Mouse (Mus musculus) Patski (cell line): ENCODE measurements at regions not wholly inside any gene's neighbourhood (a gene's known extent, or its start where the extent isn't known, plus 50 kb on each side); places are given as distances from the start of the nearest gene placed in this dataset.
A peak's percentile ranks its signal among the peaks of the same experiment; 100 is the strongest.
"Not testable (repeated sequence)": the region's sequence is repeated elsewhere in the genome, so short reads cannot be mapped to it uniquely, and the experiment has no call there.

Source experiments
- ATAC-seq: fragments of 100-300 bp; one replicate; pipeline ENCODE4 v1.8.0; 2021
- CTCF ChIA-PET: fragments of 350-600 bp; sonication (Branson Sonifier 250); formaldehyde crosslinking; loops from one replicate; lab custom pipeline; 2022; ENCODE audit warnings: inconsistent platforms; lab: Charles Lee
- POLR2A ChIA-PET: fragments of 350-600 bp; sonication (Branson Sonifier 250); formaldehyde crosslinking; loops from one replicate; lab custom pipeline; 2022; ENCODE audit warnings: antibody characterized with exemption, inconsistent platforms; lab: Charles Lee
- DNase-seq: peaks from one replicate; pipeline ENCODE4 v3.0.0-alpha.2; 2011; ENCODE audit warnings: low read depth, low spot score
- H3K27me3 ChIP-seq: fragments of 371-371 bp; one replicate; pipeline ENCODE4 v1.5.1; 2021
- CTCF ChIP-seq: fragments of 100-300 bp; IDR thresholded peaks from one replicate; pipeline ENCODE4 v1.5.1; 2021
- in situ Hi-C: fragments of 300-500 bp; cut with MboI; formaldehyde crosslinking; loops from 3 replicates; pipeline ENCODE4 v1.11.1; 2018; ENCODE audit warnings: low pct_unique_long_range_greater_than_20kb, mixed read lengths

DNA sequence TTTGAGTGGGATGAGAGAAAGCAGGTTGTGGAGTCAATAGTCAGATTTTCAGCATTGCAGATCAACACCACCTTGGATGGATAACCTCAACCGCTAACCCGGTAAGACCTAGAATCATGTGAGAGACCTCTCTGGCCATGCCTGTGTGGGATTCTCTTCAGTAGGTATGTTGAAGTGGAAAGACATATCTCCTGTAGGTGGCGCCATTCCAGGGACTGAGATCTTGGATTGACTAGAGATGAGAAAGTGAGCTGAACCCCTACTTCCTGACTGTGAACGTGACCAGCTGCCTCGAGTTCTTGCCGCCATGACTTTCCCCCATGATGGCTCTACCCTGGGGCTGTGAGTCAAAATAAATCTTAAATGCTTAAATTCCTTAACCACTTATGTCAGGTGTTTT, 102.7 kb downstream of the Eva1a start:
- peaks cover 6% of the 10 kb centered on the region for H3K27me3 ChIP-seq
- ChIA-PET CTCF (interaction anchor here (1.1 to 2.0 kb wide), 4 partner anchors 8 to 259 kb away, joined by 3 to 7 read pairs (median 3); partner anchors contain the start of gene Tacr1), POLR2A (no interaction called here)
- in situ Hi-C loops = no loop called here
- TF ChIP-seq CTCF = peak; percentile 37
- DNase-seq (no peak), ATAC-seq (no peak)

DNA sequence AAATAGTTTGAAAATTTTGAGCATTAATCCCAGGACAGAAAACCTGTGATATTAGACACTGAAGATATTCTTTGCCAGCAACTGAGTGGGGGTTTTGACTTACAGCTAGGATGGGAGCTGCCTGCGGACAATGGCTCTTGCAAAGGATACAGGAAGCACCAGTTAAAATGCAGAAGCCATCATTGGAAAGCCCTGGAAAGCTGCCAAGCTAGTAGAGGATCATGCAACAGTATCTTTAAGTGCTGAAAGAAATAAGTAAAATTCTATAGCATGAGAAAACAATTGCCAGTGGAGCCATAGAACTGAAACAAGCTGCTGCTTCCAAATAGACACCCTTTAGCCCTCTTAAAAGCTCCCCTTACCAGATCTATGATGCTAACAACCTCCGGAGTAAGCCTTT, 109.2 kb downstream of the Eva1a start:
- no peak for TF ChIP-seq CTCF
- ChIA-PET CTCF (interaction anchor here (2.6 kb wide), 1 partner anchor 12 kb away, joined by 7 read pairs; no protein-coding TSS in a partner anchor), POLR2A (no interaction called here)
- H3K27me3 ChIP-seq = peaks cover 6% of the 10 kb centered on the region
- no peak for ATAC-seq
- in situ Hi-C loops = no loop called here
- DNase-seq = no peak

DNA sequence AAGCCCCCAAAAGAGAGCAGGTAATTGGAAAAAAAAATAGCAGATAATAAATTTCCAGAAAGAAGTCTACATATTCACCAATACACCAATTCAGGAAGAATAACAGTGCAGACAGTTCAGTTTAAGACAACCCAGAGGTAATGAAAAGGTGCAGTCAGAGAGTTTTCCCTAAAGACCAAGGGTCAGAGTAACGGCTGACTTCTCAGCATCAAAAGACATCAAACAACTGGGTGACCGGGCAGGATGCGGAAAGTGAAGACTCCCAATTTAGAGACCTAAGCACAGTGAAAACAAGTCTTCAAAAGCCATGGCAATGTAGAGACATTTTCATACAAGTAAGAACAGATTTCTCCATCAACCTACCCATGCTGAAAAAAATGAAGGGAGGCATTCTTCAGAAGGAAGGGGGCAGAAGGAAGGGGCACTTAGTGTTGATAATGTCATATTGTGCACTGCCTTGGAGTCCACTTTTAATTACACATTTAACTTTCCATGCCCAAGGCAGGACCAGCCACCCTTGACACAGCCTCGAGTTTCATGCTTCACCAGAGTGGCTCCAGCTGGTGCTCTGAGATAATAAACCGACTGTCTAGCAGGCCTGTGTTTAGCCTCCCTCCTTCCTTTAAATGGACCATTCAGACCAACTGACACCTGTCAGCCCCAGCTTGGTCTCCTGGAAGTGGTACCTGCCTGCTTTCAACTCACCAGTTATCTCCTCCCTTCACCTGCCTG, 129.7 kb downstream of the Eva1a start:
- H3K27me3 ChIP-seq = peaks cover 4% of the 10 kb centered on the region
- no peak for TF ChIP-seq CTCF
- DNase-seq = no peak
- POLR2A ChIA-PET = no interaction called here
- CTCF ChIA-PET = no interaction called here
- ATAC-seq = no peak
- in situ Hi-C loops = no loop called here

DNA sequence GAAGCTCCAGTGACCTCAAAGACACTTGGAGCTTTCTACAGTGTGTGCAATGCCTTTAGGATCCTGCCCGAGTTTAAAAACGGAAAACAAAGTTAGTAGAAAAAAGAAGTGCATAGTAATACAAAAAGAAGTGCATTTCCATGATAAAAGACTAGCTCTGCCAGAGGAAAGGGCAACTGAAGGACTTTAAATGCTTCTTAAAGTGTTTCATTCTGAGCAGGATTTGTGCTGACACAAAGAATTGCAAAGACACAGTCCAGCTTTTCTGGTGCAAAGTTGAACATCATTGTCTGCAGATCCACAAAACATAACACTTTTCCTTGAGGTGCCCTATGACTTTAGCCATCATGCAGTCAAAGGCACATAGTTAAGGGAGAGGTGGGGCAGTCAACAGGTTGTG, 134.1 kb downstream of the Eva1a start:
- ATAC-seq (no peak), DNase-seq (no peak)
- CTCF ChIA-PET = no interaction called here
- no peak for TF ChIP-seq CTCF
- POLR2A ChIA-PET = no interaction called here
- peaks cover 4% of the 10 kb centered on the region for H3K27me3 ChIP-seq
- in situ Hi-C loops = no loop called here

DNA sequence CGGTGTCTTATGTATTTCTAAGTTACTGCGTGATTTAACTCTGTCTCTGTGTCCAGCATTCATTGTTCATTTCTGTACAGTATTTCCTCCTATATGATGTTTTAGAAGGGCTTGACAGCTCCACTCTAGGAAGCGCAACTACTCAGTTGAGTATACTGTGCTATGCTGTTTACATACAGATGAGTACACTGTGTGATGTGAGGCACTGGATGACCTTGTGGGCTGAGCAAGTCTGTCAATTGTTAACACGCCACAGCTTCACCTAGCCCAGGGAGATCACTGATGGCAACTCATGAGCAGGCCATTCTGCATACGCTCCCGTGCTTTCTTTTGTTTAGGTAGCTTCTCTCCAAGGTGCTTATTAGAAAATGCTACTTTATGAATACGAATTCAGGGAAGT, 159.3 kb downstream of the Eva1a start:
- TF ChIP-seq CTCF = no peak
- H3K27me3 ChIP-seq = peaks cover 10% of the 10 kb centered on the region
- POLR2A ChIA-PET = interaction anchor here (0.7 kb wide), 1 partner anchor 46 kb away, joined by 3 read pairs; no protein-coding TSS in a partner anchor
- CTCF ChIA-PET = no interaction called here
- in situ Hi-C loops = no loop called here
- ATAC-seq = no peak
- no peak for DNase-seq

DNA sequence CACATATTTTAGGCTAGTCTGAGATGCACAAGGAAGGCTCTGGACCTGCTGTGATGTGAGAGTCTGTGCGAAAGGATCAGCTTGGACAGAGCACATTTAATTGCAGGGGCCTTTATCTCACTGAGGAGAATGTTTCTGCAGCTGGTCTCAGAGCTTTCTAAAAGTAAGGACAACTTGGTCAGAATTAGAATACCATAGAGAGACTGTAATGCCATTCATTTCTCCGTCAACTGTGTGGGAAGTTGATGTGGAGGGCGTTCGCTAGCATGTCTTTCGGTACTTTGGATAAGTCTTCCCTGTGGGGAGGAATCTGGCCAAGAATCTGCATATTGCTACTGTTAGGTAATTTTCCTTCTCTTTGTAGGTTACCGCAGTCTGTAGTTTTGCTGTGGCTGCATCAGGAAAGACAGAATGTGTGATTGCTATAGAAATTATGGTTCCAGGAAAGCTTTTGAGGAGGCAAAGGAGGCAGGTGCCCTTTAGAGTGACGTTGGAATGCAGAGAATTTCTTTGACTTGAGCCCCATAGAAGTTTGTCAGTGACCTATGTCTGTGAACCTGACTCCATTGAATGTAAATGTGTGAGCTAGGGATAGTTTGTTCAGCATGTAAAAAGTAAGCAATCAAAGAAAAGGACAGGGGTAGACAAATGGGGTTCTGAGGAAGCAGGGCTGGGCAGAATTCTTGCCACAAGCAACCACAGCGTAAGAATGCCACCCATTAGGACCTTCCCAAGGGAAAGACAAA, 164.2 kb downstream of the Eva1a start:
- DNase-seq (no peak), ATAC-seq (no peak)
- peaks cover 5% of the 10 kb centered on the region for H3K27me3 ChIP-seq
- ChIA-PET CTCF (no interaction called here), POLR2A (no interaction called here)
- in situ Hi-C loops = no loop called here
- TF ChIP-seq CTCF = no peak

DNA sequence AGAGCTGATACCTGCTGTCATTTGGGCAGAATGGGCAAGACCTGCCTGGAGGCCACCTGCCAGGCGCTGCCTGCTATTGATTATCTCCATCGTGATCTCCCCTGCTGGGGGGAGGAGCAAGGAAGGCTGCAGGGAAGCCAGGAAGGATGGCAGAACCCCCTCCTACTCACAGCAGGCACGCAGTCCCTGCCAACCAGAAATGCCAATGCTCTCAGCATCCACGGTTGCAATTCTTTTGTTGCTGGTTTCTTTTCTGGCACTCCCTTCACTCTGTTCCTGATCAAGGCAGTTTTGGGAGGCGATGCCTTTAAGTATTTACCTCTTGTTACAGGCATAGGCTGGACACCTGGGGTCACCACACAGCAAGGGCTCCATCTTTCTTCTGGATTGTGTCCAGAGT, 164.3 kb upstream of the Tacr1 start:
- ATAC-seq = no peak
- no peak for TF ChIP-seq CTCF
- in situ Hi-C loops = no loop called here
- peaks cover 32% of the 10 kb centered on the region for H3K27me3 ChIP-seq
- ChIA-PET POLR2A (no interaction called here), CTCF (no interaction called here)
- DNase-seq = no peak

DNA sequence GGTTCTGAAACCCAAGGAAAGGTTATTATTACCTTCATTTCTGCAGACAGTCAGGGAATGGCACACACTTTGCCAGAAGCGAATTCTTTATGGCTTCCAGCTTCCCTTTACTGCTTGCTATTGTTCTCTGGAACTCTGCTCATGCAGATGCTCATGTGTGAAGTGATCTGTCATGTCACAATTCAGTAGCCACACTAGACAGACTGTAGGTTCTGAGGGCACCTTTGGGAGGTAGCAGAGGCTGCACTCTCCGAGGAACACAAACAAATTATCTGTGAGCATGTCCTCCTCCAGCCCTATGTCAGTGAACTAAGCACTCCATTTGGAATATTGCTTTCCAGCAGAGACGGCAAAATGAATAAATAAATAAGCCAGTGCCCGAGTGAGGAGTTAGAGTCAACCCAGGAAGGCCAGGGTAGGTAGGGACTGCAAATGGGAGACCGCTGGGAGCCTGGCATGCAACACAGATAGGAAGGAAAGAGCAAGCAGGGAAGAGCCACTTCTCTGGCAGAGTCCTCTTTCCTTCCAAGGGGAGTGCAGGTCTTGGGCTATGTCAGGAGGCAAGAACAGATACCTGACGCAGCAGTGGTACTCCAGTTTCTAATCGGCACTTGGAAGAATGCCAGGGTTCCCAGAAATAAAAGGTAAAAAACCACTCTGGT, 161.4 kb upstream of the Tacr1 start:
- ChIA-PET CTCF (no interaction called here), POLR2A (no interaction called here)
- ATAC-seq (no peak), DNase-seq (no peak)
- no peak for TF ChIP-seq CTCF
- in situ Hi-C loops = no loop called here
- H3K27me3 ChIP-seq = peaks cover 36% of the 10 kb centered on the region

DNA sequence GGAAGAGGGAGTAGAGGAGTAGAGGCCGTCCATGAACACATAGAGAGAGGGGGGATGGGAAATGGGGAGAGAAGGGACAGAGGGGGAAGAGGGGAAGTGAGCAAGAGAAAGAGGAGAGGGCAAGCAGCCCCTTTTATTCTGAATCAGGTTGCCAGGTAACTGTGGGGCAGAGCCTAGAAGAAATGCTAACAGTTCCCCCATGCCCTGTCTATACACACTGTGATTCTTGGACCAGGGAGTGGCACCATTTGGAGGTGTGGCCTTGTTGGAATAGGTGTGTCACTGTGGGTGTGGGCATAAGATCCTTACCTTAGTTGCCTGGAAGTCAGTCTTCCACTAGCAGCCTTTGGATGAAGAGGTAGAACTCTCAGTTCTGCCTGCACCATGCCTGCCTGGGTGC, 154.5 kb upstream of the Tacr1 start:
- in situ Hi-C loops, DNase-seq, POLR2A ChIA-PET, H3K27me3 ChIP-seq, ATAC-seq, CTCF ChIA-PET: not testable (repeated sequence)

DNA sequence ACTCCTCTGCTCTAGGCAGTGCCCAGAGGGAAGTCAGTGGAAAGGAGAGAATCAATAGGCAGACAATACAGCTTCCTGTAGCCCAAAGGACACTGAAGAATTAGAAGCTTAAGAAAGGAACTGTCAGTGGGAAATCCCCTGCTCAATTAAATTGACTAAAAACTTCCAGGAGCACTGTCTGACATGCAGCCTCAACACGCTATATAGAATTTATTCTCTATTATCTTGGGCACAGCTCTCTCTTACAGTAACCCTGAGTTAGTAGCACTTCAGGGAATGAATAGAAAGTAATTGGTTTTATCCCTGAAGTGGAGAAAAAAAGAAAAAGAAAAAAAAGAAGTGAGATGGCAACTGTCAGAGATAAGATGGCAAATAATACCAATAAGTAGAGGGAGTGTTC, 117.6 kb upstream of the Tacr1 start:
- ChIA-PET POLR2A (no interaction called here), CTCF (no interaction called here)
- DNase-seq = no peak
- no peaks in the 10 kb centered on the region for H3K27me3 ChIP-seq
- TF ChIP-seq CTCF = no peak
- no peak for ATAC-seq
- in situ Hi-C loops = no loop called here

DNA sequence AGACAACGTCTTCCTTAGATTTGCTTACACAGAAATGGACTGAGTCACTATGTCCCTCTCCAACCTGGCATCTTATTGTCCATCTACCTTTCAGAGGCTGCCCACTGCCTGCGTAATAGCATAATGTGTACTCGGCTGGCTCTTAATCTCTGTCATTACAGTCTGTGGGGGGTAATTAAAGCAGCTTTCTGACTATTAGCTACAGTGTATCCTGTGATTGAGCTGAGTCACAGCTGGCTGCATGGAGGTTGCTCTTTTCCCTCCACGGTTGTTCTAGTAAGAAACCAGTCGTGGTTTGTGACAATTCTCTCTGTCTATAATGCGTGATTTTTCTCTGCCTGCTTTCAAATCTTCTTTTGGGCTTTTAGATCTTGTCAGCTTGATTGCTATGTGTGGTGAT, 116.9 kb upstream of the Tacr1 start:
- DNase-seq (no peak), ATAC-seq (no peak)
- H3K27me3 ChIP-seq = no peaks in the 10 kb centered on the region
- POLR2A ChIA-PET = no interaction called here
- CTCF ChIA-PET = no interaction called here
- TF ChIP-seq CTCF = no peak
- in situ Hi-C loops = no loop called here
